Mouse (Mus musculus) liver, embryonic 15.5 days (tissue): ENCODE data around the gene Anapc11. TPM values are rescaled to one million over a fixed set of nuclear protein-coding genes. Genes with fewer than 3 reads are reported as not detected.
"Not testable (repeated sequence)": the region's sequence is repeated elsewhere in the genome, so short reads cannot be mapped to it uniquely, and the experiment has no call there.

Experiments used
- ATAC-seq: fragments of 200-750 bp; cut with Nextera tagmentation; 2 replicates; pipeline ENCODE4 v1.8.0; 2017; ENCODE audit warnings: moderate number of reproducible peaks, mild to moderate bottlenecking, moderate library complexity; ENCODE audit not compliant: insufficient read depth
- H3K27ac ChIP-seq: fragments of 300-500 bp; sonication (generic); replicated peaks from 2 replicates; pipeline ENCODE4 v1.5.1; 2015; ENCODE audit warnings: mild to moderate bottlenecking, inconsistent platforms
- H3K27me3 ChIP-seq: fragments of 300-500 bp; sonication (generic); 2 replicates; pipeline ENCODE4 v1.6.1; 2015; ENCODE audit warnings: mild to moderate bottlenecking, inconsistent platforms
- H3K36me3 ChIP-seq: fragments of 300-500 bp; sonication (generic); replicated peaks from 2 replicates; pipeline ENCODE4 v1.6.1; 2015; ENCODE audit warnings: moderate library complexity, mild to moderate bottlenecking, inconsistent platforms
- H3K4me1 ChIP-seq: fragments of 300-500 bp; sonication (generic); replicated peaks from 2 replicates; pipeline ENCODE4 v1.6.1; 2015; ENCODE audit warnings: inconsistent platforms
- H3K4me2 ChIP-seq: fragments of 300-500 bp; sonication (generic); 2 replicates; pipeline ENCODE4 v1.6.1; 2015; ENCODE audit warnings: moderate library complexity, mild to moderate bottlenecking, inconsistent platforms
- H3K4me3 ChIP-seq: fragments of 300-500 bp; sonication (generic); replicated peaks from 2 replicates; pipeline ENCODE4 v1.5.1; 2015; ENCODE audit warnings: mild to moderate bottlenecking, inconsistent platforms
- H3K9ac ChIP-seq: fragments of 300-500 bp; sonication (generic); 2 replicates; pipeline ENCODE4 v1.6.1; 2015; ENCODE audit warnings: moderate library complexity, mild to moderate bottlenecking, inconsistent platforms
- H3K9me3 ChIP-seq: fragments of 300-500 bp; sonication (generic); replicated peaks from 2 replicates; pipeline ENCODE4 v1.6.1; 2016; ENCODE audit warnings: inconsistent platforms
- WGBS: fragments of 180-500 bp; shearing (Covaris S2); methylation state at CpG from one replicate; pipeline ENCODE4 v1.1.7; 2015; ENCODE audit warnings: mixed read lengths; ENCODE audit not compliant: insufficient replicate concordance; 5-methylcytosine and 5-hydroxymethylcytosine counted together
- polyA plus RNA-seq: library from polyadenylated mRNA; unstranded; fragments of >200 nt; fragmentation: Nextera tagmentation; extraction: Ambion mirVana; gene quantifications from 2 replicates; pipeline ENCODE4 v1.2.1, GENCODE M21; 2015

The Anapc11 gene
- polyA plus RNA-seq = 76.2 and 79.0 TPM in 2 replicates

DNA sequence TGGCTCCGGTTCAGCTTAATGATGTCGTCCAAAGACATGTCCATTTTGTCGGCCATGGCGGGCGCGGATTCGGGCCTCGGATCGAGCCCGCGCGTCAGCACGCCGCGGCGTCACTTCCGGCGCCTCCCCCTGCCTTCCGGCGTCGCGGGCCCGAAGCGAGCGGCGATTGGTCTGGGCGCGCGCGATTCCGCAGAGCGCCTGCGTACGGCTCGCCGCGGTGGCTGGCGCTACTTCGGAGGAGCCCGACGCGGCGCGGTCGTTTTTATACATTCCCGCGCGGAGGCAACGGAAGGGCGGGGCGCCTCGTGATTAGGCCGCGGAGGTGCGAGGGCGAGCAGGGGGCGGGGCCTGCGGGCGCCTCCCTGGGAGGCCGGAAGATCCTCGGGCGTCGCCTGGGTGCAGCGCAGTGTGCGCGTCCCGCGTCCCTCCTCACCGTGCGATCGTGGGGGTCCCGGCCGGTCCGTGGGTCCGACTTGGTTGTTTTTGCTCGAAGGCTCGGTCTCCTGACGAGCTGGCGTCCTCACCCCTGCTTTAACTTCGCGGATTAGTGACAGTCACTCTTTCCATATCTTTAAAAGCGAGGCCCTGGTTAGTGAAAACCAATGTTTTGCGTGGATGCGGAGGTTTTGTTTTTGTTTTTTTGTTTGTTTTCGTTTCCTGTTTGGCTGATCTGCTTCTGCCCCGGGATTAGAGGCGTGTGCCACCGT, at the start of gene Anapc11, which contains the start of gene Alyref:
Gene Anapc11 (plus strand): TSS at position 139 of the 707 bp plus-strand sequence.
Gene Alyref (minus strand): TSS at position 83 of the 707 bp plus-strand sequence.
- ATAC-seq = peak; percentile 98
- Histone ChIP-seq H3K4me2 (peak within 1 kb of the TSS; percentile 95), H3K27ac (peak within 1 kb of the TSS; percentile 97), H3K4me3 (peak within 1 kb of the TSS; percentile 99), H3K4me1 (peaks cover 71% of the 10 kb centered on the region), H3K36me3 (peaks cover 64% of the 10 kb centered on the region), H3K27me3 (no peaks in the 10 kb centered on the region), H3K9ac (peak within 1 kb of the TSS; percentile 98), H3K9me3 (no peaks in the 10 kb centered on the region)
- under 1% methylated on average over 88 of the region's 88 CpGs for WGBS

DNA sequence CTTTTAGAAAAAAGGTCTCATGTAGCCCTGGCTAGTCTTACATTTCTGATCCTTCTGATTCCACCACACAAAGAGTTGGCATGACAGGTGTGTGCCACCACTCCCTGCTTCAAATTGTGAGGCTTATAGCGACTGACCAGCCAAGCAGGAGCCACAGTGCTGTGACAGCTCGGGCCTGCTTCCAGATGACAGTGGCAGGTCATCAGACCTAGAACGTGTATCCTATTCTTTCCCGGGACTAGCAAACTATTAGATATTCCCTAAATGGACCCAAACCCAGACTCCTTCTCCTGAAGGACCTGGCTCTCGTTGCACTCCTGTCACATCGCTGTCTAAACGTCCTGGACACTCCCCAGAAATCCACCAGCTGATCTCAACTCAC, 49.4 kb upstream of the Anapc11 start:
- Histone ChIP-seq H3K4me1 (peaks cover 41% of the 10 kb centered on the region), H3K27ac (peak overlapping the region; percentile 95), H3K36me3 (peaks cover 9% of the 10 kb centered on the region), H3K9ac (peak overlapping the region; percentile 91), H3K27me3 (no peaks in the 10 kb centered on the region), H3K9me3 (no peaks in the 10 kb centered on the region), H3K4me2 (peak overlapping the region; percentile 97), H3K4me3 (peak overlapping the region; percentile 80)
- ATAC-seq = no peak
- 12% methylated on average over 7 of the region's 7 CpGs for WGBS

DNA sequence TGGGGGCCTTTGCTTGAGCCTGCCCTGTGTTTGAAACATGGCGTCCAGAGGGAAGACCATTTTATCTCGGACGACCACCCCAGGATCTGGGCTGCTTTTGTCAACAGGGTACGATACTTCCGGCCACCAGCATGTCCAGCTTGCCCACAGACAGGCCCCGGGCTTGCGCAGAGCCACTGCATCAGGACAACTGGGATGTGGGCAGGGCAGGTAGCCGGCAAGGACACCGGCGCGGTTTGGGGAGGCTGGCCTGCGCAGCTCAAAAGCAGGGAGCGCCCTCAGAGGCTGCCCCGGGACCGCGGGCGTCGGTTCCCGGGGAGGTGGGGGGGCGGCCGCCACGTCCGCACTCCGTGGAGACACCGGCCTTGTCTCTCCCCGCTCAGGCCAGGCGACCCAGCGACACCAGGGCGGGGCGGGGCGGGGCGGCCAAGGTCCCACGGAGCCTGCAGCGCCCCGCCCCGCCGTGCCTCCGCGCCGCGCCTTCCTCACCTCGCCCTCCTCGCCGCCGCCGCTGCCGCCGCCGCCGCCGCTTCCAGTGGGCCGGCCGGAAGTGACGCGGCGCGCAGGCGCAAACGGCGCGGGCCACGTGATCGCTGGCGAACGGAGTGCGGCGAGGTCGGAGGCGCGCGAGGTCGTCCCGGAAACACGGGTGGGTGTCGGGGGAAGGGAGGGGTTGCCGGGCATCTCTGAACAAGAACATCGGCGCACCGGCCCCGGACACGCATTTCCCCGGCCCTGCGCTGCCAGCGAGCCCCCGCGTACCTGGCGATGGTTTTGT, 48.9 kb upstream of the Anapc11 start, which contains the start of gene Mcrip1:
Gene Mcrip1 (minus strand): TSS at position 560 of the 778 bp plus-strand sequence.
- Histone ChIP-seq H3K4me1 (peaks cover 41% of the 10 kb centered on the region), H3K27ac (peak within 1 kb of the TSS; percentile 95), H3K4me2 (peak within 1 kb of the TSS; percentile 97), H3K9ac (peak within 1 kb of the TSS; percentile 91), H3K36me3 (peaks cover 3% of the 10 kb centered on the region; the same call in 1 of the 2 replicates), H3K4me3 (peak within 1 kb of the TSS; percentile 80), H3K27me3 (no peaks in the 10 kb centered on the region), H3K9me3 (no peaks in the 10 kb centered on the region)
- peak; percentile 92 for ATAC-seq
- under 1% methylated on average over 83 of the region's 87 CpGs for WGBS

DNA sequence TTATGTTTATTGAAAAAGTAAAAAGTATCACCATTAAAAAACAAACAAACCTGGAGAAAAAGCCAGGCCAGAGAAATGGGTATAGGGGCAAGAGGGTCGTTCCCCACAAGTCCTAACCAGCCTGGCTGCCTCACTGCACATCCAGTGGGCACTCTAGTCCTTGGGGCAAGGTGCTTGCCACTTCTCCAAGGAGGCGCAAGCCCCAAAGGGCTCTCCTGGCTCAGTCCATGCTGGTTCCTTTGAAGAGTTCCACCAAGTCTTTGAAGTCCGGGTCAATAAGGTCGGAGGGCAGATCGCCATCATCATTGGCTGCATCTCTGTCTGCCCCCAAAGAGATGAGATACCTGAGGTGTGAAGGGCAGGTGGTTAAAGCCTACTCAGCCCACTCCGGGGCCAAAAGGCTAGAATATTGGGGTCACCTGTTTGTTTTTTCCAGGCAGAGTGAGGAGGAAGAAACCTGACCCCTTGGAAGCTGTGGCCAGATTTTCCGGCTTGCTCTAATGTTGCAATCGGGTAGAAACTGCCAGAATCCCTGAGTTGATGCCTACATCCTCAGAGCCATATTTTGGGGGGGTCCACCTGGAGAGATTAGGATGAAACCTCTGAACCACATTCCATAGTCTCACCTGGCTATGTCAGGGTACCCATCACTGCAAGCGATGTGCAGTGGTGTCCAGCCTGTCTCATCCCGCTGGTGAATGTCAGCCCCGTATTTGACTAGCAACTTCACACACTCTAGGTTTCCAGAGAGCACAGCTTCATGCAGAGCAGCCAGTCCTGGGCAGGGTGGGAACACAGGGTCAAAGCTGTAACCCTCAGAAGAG, 48.0 kb upstream of the Anapc11 start:
- WGBS = 62% methylated on average over 11 of the region's 11 CpGs
- Histone ChIP-seq H3K4me3 (peak overlapping the region; percentile 80), H3K9ac (peak overlapping the region; percentile 91), H3K4me2 (peak overlapping the region; percentile 97), H3K27ac (peak overlapping the region; percentile 72), H3K4me1 (peaks cover 43% of the 10 kb centered on the region), H3K9me3 (no peaks in the 10 kb centered on the region), H3K36me3 (no peaks in the 10 kb centered on the region), H3K27me3 (no peaks in the 10 kb centered on the region)
- ATAC-seq = no peak

DNA sequence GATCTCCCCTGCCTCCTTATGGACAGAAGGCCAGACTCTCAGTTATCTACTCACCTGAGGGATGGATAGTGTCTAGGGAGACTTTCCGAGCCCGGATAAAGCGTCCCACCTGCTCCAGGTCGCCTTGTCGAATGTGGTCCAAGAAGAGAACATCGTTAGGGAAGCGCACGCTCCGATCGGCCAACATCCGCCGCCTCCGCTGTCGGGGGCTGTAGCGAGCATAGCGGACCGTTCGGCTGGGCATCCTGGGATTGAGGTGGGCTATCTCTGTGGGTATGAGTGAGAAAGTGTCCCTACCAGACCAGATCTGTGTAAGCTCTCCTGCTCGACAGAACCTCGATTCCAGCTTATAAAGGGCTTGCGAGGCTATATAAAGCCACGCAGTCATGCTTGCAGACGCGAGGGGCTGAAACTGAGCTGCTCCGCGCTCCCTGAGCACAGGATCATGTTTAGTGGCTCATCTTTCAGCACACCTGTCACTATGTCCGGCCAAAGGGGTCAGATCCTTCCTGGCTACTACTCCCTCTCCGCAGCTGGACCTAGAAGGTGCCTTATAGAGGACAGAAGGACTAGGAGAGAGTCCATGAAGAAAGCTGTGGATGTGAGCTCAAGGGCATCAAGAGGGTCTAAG, 47.3 kb upstream of the Anapc11 start, which contains the start of gene Ppp1r27:
Gene Ppp1r27 (minus strand): TSS at position 323 of the 631 bp plus-strand sequence.
- Histone ChIP-seq H3K27me3 (no peaks in the 10 kb centered on the region), H3K36me3 (no peaks in the 10 kb centered on the region), H3K9ac (peak within 1 kb of the TSS; percentile 91), H3K4me1 (peaks cover 46% of the 10 kb centered on the region), H3K9me3 (no peaks in the 10 kb centered on the region), H3K27ac (peak within 1 kb of the TSS; percentile 72; the same call in 1 of the 2 replicates), H3K4me2 (peak within 1 kb of the TSS; percentile 97), H3K4me3 (peak within 1 kb of the TSS; percentile 80)
- no peak for ATAC-seq
- WGBS = 85% methylated on average over 28 of the region's 28 CpGs

DNA sequence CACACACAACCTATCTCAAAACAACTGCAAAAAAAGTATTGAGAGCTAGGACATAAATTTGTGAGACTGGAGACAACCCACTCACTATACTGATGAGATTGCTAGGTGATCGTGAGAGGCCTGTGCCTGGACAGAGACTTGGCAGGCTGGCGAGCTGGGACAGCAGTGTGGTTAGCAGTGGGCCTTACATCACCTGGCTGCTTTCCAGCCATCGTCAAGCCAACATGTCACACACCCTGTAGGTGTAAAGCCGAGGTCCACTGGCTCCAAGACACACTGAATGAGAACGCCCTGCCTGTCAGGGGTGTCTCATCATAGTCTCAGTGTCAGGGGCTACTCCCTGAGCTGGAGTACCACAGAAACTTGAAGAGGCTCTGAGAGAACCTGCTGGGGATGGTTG, 45.5 kb upstream of the Anapc11 start:
- Histone ChIP-seq H3K9ac (no peak overlapping the region), H3K36me3 (no peaks in the 10 kb centered on the region), H3K4me3 (no peak overlapping the region), H3K4me2 (no peak overlapping the region), H3K9me3 (no peaks in the 10 kb centered on the region), H3K4me1 (peaks cover 34% of the 10 kb centered on the region), H3K27me3 (no peaks in the 10 kb centered on the region), H3K27ac (no peak overlapping the region)
- 64% methylated on average over 5 of the region's 5 CpGs for WGBS
- ATAC-seq = no peak

DNA sequence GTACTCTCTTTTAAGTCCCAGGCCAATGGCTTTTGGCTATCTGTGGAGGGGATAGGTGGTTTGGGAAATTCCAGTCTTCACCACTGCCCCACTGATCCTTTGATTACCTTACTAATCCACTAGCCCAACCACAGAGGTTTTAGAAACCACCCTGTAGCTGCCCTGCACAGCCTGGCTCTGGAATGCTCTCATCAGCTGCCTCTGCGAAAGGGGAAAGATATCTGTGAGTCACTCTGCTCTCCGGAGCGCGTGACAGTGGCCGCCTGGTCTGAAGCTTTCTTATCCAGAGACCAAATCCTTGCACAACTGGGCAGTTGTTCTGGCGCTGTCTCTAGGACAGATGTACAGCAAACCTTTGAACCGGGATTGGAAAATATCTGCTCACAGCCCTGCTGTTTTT, 43.4 kb upstream of the Anapc11 start:
- Histone ChIP-seq H3K4me3 (no peak overlapping the region), H3K36me3 (peaks cover 9% of the 10 kb centered on the region), H3K9me3 (no peaks in the 10 kb centered on the region), H3K4me2 (no peak overlapping the region), H3K4me1 (peaks cover 15% of the 10 kb centered on the region), H3K9ac (no peak overlapping the region), H3K27ac (no peak overlapping the region), H3K27me3 (no peaks in the 10 kb centered on the region)
- no peak for ATAC-seq
- 56% methylated on average over 7 of the region's 7 CpGs for WGBS

DNA sequence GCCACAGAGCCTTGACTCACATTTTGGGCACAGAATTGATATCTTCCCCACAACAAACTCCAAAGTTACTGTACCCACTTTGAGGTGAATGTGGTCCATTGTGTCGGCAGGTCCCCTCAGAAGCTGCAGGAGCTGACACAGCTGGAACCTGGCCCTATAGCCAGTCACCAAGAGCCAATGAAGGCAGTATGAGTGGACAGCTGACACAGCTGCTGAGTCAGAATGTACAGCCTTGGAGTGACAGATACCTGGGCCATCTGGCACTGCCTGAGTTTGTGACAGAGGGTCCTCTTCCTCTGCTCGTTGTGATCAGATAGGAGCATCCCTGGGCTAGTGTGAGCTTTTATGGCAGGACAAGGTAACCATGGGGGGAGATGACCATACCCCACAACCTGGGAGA, 43.0 kb upstream of the Anapc11 start:
- Histone ChIP-seq H3K27me3 (no peaks in the 10 kb centered on the region), H3K27ac (no peak overlapping the region), H3K9me3 (no peaks in the 10 kb centered on the region), H3K4me2 (no peak overlapping the region), H3K36me3 (peaks cover 13% of the 10 kb centered on the region), H3K4me3 (no peak overlapping the region), H3K9ac (no peak overlapping the region), H3K4me1 (peaks cover 10% of the 10 kb centered on the region)
- 39% methylated on average over 2 of the region's 2 CpGs for WGBS
- ATAC-seq = no peak; the same call in 1 of the 2 replicates

DNA sequence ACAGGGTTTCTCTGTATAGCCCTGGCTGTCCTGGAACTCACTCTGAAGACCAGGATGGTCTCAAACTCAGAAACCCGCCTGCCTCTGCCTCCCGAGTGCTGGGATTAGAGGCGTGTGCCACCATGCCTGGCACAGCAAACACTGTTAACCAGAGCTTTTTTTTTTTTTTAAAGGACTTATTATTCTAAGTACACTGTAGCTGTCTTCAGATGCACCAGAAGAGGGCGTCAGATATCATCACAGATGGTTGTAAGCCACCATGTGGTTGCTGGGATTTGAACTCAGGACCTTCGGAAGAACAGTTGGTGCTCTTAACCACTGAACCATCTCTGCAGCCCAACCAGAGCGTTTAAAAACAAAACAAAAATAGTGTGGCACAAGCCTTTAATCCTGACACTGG, 39.4 kb upstream of the Anapc11 start:
- H3K27me3 ChIP-seq, H3K4me1 ChIP-seq, ATAC-seq, H3K9me3 ChIP-seq, H3K4me3 ChIP-seq, H3K27ac ChIP-seq, H3K9ac ChIP-seq, H3K4me2 ChIP-seq: not testable (repeated sequence)
- WGBS = 66% methylated on average over 6 of the region's 6 CpGs
- peaks cover 49% of the 10 kb centered on the region for H3K36me3 ChIP-seq

DNA sequence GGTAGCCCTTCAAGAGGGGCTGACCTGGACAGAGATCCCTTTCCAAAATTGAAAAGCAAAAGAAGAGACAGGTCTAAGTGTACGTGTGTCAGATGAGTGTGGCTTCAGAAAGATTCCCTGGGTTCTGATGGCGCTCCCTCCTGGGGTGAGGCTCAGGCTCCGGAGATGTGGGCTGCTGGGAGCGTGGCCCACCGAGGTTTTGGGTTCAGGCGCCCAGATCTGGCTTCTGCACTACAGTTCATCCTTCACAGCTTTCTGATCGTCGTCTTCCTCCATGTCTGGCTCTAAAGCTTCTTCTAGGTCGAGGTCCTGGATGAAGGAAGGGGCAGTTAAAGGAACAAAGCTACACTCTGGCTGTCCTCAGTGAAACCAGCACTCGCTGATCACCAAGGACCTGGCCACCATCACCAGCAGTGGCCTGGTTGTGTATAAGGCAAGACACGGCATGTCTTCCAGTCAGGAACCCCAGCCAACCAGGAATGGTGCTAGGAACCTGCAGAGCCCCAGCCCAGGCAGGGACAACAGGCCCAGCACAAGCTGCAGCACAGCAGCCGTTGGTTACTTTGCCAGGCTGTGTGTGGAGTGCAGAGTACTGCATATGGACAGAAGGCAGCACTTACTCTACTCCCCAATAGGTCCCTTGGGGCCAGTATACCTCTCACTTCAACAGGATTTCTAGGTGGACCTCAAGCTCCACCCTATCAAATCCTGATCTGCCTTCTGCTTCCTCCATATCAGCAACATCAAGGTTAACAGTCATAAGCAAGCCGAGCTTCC, 37.1 kb upstream of the Anapc11 start:
- WGBS = 84% methylated on average over 13 of the region's 13 CpGs
- ATAC-seq = no peak

More for the DNA sequence above, 37.1 kb upstream of the Anapc11 start:
- no peak overlapping the region for H3K9ac ChIP-seq
- no peaks in the 10 kb centered on the region for H3K9me3 ChIP-seq
- H3K4me1 ChIP-seq = no peaks in the 10 kb centered on the region
- no peaks in the 10 kb centered on the region for H3K27me3 ChIP-seq
- H3K36me3 ChIP-seq = peaks cover 72% of the 10 kb centered on the region
- no peak overlapping the region for H3K27ac ChIP-seq
- no peak overlapping the region for H3K4me2 ChIP-seq
- no peak overlapping the region for H3K4me3 ChIP-seq
